Mouse (Mus musculus) kidney, embryonic 15.5 days (tissue): ENCODE measurements around the gene Ear14. TPM values are rescaled to one million over a fixed set of nuclear protein-coding genes. Genes with fewer than 3 reads are reported as not detected.
A peak's percentile ranks its signal among the peaks of the same experiment; 100 is the strongest.
"Not testable (repeated sequence)": the region's sequence is repeated elsewhere in the genome, so short reads cannot be mapped to it uniquely, and the experiment has no call there.

Experiments
- ATAC-seq: fragments of 200-750 bp; cut with Nextera tagmentation; replicated peaks from 2 replicates; pipeline ENCODE4 v1.8.0; 2017; ENCODE audit warnings: moderate TSS enrichment; ENCODE audit not compliant: low FRiP score
- H3K27ac ChIP-seq: fragments of 300-500 bp; sonication (generic); 2 replicates; pipeline ENCODE4 v1.5.1; 2015; ENCODE audit warnings: mild to moderate bottlenecking, inconsistent platforms
- H3K27me3 ChIP-seq: fragments of 300-500 bp; sonication (generic); 2 replicates; pipeline ENCODE4 v1.6.1; 2015; ENCODE audit warnings: inconsistent platforms
- H3K36me3 ChIP-seq: fragments of 300-500 bp; sonication (generic); 2 replicates; pipeline ENCODE4 v1.6.1; 2015; ENCODE audit warnings: inconsistent platforms
- H3K4me1 ChIP-seq: fragments of 300-500 bp; sonication (generic); 2 replicates; pipeline ENCODE4 v1.6.1; 2015; ENCODE audit warnings: inconsistent platforms
- H3K4me2 ChIP-seq: fragments of 300-500 bp; sonication (generic); 2 replicates; pipeline ENCODE4 v1.6.1; 2015; ENCODE audit warnings: moderate library complexity, mild to moderate bottlenecking, inconsistent platforms
- H3K4me3 ChIP-seq: fragments of 300-500 bp; sonication (generic); replicated peaks from 2 replicates; pipeline ENCODE4 v1.5.1; 2015; ENCODE audit warnings: mild to moderate bottlenecking, inconsistent platforms
- H3K9ac ChIP-seq: fragments of 300-500 bp; sonication (generic); 2 replicates; pipeline ENCODE4 v1.6.1; 2015; ENCODE audit warnings: mild to moderate bottlenecking, inconsistent platforms
- H3K9me3 ChIP-seq: fragments of 300-500 bp; sonication (generic); replicated peaks from 2 replicates; pipeline ENCODE4 v1.6.1; 2016; ENCODE audit warnings: inconsistent platforms
- WGBS: fragments of 180-500 bp; shearing (Covaris S2); methylation state at CpG from one replicate; pipeline ENCODE4 v1.1.7; 2015; ENCODE audit warnings: mixed read lengths; 5-methylcytosine and 5-hydroxymethylcytosine counted together
- polyA plus RNA-seq: library from polyadenylated mRNA; unstranded; fragments of >200 nt; fragmentation: Nextera tagmentation; extraction: Ambion mirVana; gene quantifications from 2 replicates; pipeline ENCODE4 v1.2.1, GENCODE M21; 2015

The Ear14 gene
- not detected in 2 replicates for polyA plus RNA-seq

DNA sequence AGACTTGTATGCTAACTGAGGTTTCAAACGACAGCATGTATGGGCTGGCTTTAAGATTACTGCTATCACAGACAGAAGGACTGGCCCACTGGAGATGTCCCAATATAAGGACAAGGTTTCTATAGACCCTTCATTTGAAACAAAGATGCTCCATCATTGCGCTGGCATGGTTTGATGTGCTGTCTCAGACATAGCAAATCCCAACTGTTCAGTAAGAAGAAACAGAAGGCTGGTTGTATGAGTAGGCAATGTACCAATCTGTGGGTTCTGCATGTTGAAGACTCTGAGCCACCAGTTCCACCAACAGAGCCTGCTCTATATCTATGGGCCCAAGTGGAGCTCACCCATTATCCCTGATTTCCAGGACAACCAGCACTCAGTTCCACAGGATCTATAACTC, at the start of gene Ear14:
Gene Ear14 (plus strand): TSS at position 277 of the 400 bp plus-strand sequence.
- 87% methylated on average over 2 of the region's 2 CpGs for WGBS
- Histone ChIP-seq H3K9me3 (no peaks in the 10 kb centered on the region), H3K27ac (no peak within 1 kb of the TSS), H3K4me3 (no peak within 1 kb of the TSS), H3K9ac (no peak within 1 kb of the TSS), H3K4me2 (no peak within 1 kb of the TSS), H3K27me3 (no peaks in the 10 kb centered on the region), H3K4me1 (no peaks in the 10 kb centered on the region), H3K36me3 (no peaks in the 10 kb centered on the region)
- ATAC-seq: no peak

DNA sequence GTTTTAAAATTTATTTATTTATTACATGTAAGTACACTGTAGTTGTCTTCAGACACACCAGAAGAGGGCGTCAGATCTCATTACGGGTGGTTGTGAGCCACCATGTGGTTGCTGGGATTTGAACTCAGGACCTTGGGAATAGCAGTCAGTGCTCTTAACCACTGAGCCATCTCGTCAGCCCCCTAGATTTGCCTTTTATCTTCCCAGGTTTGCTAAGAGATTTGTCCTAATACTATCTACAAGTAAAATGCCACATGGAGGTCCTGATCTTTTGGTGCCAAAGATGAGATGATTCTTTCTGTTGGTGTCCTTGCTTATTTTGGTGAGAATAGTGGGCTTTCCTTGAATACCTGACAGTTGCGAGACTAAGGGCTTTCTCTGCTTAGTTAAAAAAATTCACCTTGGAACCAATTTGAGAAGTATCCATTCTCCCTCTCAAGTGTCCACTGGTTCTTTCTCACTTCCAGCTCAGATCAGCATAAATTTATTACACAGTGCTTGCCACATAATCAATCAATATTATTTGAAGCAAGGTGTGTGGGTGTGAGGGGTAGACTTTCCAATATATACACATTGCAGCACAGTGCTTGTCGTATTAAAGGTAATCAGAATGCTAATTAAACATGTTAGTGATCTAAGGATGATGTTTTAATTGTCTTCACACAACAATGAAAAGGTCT, 47.0 kb upstream of the Ear14 start:
- Histone ChIP-seq H3K4me1 (0 out of 2 replicates have a peak, but pooled peaks cover 10% of the 10 kb centered on the region), H3K27ac (no peak overlapping the region), H3K9ac (no peak overlapping the region), H3K4me2 (no peak overlapping the region), H3K9me3 (no peaks in the 10 kb centered on the region), H3K27me3 (no peaks in the 10 kb centered on the region), H3K4me3 (no peak overlapping the region), H3K36me3 (no peaks in the 10 kb centered on the region)
- WGBS: 64% methylated on average over 5 of the region's 5 CpGs
- peak; percentile 56 for ATAC-seq

DNA sequence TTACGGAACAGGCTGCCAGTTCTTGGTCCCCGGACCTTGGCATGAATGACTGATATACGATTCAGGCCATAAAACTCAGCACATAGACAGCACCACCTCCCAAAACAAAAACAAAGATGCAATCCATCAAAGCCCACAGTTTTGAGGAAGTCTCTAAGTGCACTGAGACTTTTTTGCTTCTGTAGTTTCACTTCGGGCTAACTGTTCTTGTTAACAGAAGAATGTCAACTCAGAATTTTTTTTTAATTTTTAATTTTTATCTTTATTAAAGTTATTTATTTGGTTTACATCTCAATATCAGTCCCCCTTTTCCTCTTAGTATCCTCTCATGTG, 46.5 kb upstream of the Ear14 start:
- Histone ChIP-seq H3K27me3 (no peaks in the 10 kb centered on the region), H3K4me2 (no peak overlapping the region), H3K36me3 (no peaks in the 10 kb centered on the region), H3K9me3 (no peaks in the 10 kb centered on the region), H3K4me3 (no peak overlapping the region), H3K4me1 (0 out of 2 replicates have a peak, but pooled peaks cover 10% of the 10 kb centered on the region), H3K9ac (no peak overlapping the region), H3K27ac (no peak overlapping the region)
- 10% methylated on average over 4 of the region's 4 CpGs for WGBS
- ATAC-seq: 0 out of 2 replicates have a peak, but pooled peaks have one; percentile 29

DNA sequence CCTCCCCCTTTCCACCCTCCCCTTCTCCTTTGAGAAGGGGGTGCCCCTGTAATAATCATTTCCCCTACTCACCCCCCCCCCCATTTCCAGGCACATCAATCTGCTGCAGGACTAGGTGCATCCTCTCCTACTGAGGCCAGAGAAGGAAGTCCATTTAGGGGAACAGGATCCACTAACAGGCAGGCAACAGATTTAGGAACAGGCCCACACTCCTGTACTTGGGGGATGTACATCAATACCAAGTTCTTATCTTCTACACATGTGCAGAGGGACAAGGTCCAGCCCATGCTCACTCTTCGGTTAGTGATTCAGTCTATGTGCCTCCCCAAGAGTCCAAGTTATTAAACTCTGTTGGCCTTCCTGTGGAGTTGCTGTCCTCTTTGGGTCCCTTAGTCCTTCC, 46.1 kb upstream of the Ear14 start:
- H3K4me3 ChIP-seq: no peak overlapping the region
- no peak overlapping the region for H3K4me2 ChIP-seq
- H3K9me3 ChIP-seq: no peaks in the 10 kb centered on the region
- 0 out of 2 replicates have a peak, but pooled peaks cover 10% of the 10 kb centered on the region for H3K4me1 ChIP-seq
- H3K36me3 ChIP-seq: no peaks in the 10 kb centered on the region
- ATAC-seq: no peak
- no peaks in the 10 kb centered on the region for H3K27me3 ChIP-seq
- no peak overlapping the region for H3K9ac ChIP-seq
- H3K27ac ChIP-seq: no peak overlapping the region
- 96% methylated on average over 1 of the region's 1 CpGs for WGBS

DNA sequence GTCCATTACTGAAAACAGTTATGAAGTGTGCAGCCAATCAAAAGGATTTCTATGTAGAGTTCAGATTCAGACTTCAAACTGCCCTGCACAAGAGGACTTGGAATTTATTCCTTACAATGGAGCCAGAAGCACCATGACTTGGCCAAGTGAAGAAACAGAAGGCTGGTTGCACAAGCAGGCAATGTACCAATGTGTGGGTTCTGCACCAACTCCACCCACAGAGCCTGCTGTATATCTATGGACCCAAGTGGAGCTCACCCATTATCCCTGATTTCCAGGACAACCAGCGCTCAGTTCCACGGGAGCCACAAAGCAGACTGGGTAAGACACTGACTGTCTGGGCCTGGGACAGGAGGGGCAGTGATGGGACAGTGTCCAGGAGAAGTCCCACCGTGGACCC, 41.2 kb upstream of the Ear14 start, which contains the start of gene Rnase2b:
Gene Rnase2b (plus strand): TSS at position 285 of the 400 bp plus-strand sequence.
- H3K9me3 ChIP-seq, H3K4me3 ChIP-seq, H3K27ac ChIP-seq, H3K36me3 ChIP-seq, H3K4me2 ChIP-seq, H3K4me1 ChIP-seq, H3K9ac ChIP-seq, ATAC-seq, H3K27me3 ChIP-seq: not testable (repeated sequence)
- 94% methylated on average over 3 of the region's 3 CpGs for WGBS

DNA sequence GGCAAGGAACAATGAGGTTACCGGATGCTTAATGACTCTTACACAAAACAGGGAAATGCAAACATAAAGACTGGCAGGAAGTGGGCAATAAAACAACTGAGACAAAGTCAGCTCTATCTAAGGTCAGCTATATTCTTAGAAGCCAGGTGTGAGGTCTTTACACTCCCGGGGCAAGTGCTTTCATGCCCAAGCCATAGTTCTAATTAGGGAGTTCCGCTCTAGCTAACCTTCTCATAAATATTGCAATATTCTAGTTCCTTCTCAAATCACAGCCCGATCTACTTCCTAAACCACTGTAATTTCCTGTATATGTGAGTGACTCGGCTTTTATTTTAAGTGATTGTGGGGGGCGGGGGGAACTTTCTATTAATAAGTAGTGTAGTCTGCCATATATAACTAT, 39.9 kb upstream of the Ear14 start:
- H3K9me3 ChIP-seq, H3K9ac ChIP-seq, H3K27ac ChIP-seq, H3K27me3 ChIP-seq, H3K4me1 ChIP-seq, H3K36me3 ChIP-seq, H3K4me3 ChIP-seq, H3K4me2 ChIP-seq, ATAC-seq: not testable (repeated sequence)
- WGBS: 62% methylated on average over 6 of the region's 6 CpGs

DNA sequence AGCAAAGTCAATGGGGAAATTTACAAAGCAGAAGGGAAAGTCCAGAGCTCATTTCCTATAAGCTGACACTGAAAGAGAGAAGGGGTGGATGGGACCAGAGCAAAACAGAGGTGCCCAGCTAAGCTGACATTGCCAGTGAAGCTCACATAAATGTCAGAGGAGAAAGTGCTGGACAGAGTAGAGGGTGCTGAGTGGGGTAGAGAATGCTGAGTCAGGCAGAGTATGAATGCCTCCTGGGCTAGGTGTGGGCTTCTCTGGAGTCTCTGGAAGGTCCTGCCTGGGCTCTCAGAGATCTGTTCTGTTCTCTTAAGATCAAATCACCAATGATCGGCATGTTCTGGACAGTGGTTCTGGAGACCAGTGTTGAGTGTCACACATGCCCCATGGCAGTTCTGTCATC, 37.8 kb upstream of the Ear14 start:
- H3K36me3 ChIP-seq: no peaks in the 10 kb centered on the region
- no peaks in the 10 kb centered on the region for H3K9me3 ChIP-seq
- no peaks in the 10 kb centered on the region for H3K4me1 ChIP-seq
- no peaks in the 10 kb centered on the region for H3K27me3 ChIP-seq
- H3K27ac ChIP-seq: no peak overlapping the region
- WGBS: 90% methylated on average over 1 of the region's 1 CpGs
- H3K4me2 ChIP-seq: no peak overlapping the region
- no peak overlapping the region for H3K9ac ChIP-seq
- no peak for ATAC-seq
- H3K4me3 ChIP-seq: no peak overlapping the region

DNA sequence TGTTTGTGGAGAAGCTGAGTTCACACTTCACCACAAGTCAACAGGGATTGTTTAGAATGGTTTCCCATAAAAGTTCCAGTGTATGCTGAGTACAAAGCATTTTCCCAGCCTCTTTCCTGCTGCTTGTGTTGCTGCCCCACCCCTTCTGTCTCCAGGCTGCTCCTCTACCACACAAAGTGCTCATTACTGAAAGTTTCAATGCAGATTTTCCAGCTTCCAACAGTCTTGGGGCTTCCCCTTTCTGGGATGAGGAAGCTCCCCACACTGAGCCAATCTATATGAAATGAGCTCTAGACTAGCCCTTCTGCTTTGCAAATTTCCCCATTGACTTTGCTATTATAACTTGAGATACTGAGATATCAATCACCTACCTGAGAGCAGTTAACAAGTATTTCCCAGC, 37.1 kb upstream of the Ear14 start:
- no peak for ATAC-seq
- no peak overlapping the region for H3K4me2 ChIP-seq
- no peak overlapping the region for H3K9ac ChIP-seq
- H3K27ac ChIP-seq: no peak overlapping the region
- H3K4me3 ChIP-seq: no peak overlapping the region
- H3K9me3 ChIP-seq: no peaks in the 10 kb centered on the region
- no peaks in the 10 kb centered on the region for H3K36me3 ChIP-seq
- H3K4me1 ChIP-seq: no peaks in the 10 kb centered on the region
- no peaks in the 10 kb centered on the region for H3K27me3 ChIP-seq

DNA sequence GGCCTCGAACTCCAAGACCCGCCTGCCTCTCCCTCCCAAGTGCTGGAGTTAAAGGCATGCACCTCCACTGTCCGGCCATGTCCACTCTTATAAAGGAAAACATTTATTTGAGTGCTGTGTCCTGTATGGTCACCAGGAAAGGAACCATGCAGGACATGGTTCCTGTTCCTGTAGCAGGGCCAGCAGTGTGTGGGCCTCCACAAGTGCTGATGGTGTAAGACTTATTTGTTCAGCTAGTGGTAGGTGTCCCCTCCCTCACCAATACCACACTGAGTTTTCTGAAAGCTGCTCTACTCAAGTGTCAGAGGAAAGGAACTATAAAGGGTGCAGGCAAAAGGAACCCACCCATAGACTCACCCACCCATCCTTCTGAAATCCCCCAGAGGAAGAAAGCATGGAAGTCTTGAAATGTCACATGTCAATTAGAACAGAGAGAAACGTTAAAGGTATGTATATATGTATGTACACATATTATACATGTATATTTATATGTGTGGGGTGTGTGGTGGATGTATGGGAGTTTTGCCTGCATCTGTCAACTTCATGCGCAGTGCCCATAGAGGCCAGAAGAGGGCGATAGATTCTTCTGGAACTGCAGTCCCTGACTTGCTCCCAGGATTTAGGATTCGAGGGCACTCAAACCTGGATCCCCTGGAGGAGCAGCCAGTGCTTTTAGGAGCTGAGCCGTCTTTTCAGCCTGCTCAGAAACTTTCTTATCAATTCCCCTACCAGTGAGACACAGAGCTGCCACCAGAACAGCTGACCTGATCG, 30.9 kb upstream of the Ear14 start:
- not testable (repeated sequence) for H3K4me1 ChIP-seq, H3K4me3 ChIP-seq, H3K27ac ChIP-seq, H3K9ac ChIP-seq, H3K36me3 ChIP-seq, H3K27me3 ChIP-seq, H3K9me3 ChIP-seq, H3K4me2 ChIP-seq
- 0 out of 2 replicates have a peak, but pooled peaks have one; percentile 22 for ATAC-seq
- WGBS: 38% methylated on average over 9 of the region's 9 CpGs

DNA sequence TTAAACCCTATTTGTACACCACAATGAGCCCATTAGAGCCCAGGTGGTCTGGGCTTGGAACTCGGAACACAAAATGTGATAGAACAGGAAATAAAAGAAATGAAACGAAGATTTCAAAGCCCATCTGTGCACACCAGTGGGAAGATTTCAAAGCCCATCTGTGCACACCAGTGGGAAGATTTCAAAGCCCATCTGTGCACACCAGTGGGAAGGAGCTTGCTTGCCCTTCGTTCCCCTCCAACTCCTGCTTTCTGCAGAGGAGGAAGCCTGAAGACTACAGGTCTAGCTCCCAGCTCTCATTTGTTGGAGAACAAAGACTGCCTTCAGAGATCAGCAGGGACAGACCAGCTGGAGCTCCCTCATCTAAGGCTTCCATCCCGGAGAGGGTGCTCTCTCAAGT, 30.2 kb upstream of the Ear14 start:
- H3K4me3 ChIP-seq, H3K4me2 ChIP-seq, H3K27me3 ChIP-seq, H3K9me3 ChIP-seq, H3K9ac ChIP-seq, H3K4me1 ChIP-seq, H3K27ac ChIP-seq, H3K36me3 ChIP-seq: not testable (repeated sequence)
- WGBS: 58% methylated on average over 4 of the region's 4 CpGs
- ATAC-seq: 0 out of 2 replicates have a peak, but pooled peaks have one; percentile 3

DNA sequence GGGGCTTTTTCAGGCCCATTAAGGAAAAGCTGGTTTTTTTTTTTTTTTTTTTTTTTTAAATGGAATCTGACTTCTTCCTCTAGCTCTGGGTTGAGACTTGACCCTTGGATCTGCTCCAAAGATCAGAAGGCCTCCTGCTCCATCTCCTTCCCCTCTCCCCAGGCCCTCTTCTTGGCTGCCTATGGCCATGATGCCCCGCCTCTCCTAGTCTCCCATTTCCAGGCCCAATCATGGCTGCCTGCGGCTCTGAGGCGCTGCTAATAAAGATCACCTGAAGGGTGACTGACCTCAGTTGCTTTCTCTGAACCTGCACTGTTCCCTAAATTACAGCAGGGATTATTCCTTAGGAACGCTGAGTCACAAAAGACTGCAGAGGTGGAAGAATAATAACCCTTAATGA, 29.3 kb upstream of the Ear14 start:
- Histone ChIP-seq H3K27ac (0 out of 2 replicates have a peak overlapping the region, but pooled peaks have one; percentile 9), H3K36me3 (no peaks in the 10 kb centered on the region), H3K9ac (no peak overlapping the region), H3K9me3 (no peaks in the 10 kb centered on the region), H3K4me1 (peaks cover 8% of the 10 kb centered on the region; the same call in 1 of the 2 replicates), H3K4me3 (no peak overlapping the region), H3K4me2 (no peak overlapping the region), H3K27me3 (no peaks in the 10 kb centered on the region)
- peak; percentile 80 for ATAC-seq
- WGBS: 50% methylated on average over 4 of the region's 4 CpGs

DNA sequence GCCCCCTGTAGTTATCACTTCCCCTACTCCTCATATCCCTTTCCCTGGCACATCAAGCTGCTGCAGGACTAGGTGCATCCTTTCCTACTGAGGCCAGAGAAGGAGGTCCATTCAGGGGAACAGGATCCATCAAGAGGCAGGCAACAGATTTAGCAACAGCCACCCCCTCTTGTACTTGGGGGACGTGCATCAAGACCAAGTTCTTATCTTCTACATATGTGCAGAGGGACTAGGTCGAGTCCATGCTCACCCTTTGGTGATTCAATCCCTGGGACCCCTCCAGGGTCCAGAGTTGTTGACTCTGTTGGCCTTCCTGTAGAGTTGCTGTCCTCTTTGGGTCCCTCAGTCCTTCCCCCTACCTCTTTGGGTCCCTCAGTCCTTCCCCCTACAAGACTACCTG, 22.1 kb upstream of the Ear14 start:
- WGBS: 86% methylated on average over 2 of the region's 2 CpGs
- H3K9me3 ChIP-seq, ATAC-seq, H3K27me3 ChIP-seq, H3K4me1 ChIP-seq, H3K9ac ChIP-seq, H3K4me3 ChIP-seq, H3K27ac ChIP-seq, H3K36me3 ChIP-seq, H3K4me2 ChIP-seq: not testable (repeated sequence)
